Mouse (Mus musculus): ENCODE measurements around the gene Nr1i2.
"Not testable (repeated sequence)": the region's sequence is repeated elsewhere in the genome, so short reads cannot be mapped to it uniquely, and the experiment has no call there.

DNA sequence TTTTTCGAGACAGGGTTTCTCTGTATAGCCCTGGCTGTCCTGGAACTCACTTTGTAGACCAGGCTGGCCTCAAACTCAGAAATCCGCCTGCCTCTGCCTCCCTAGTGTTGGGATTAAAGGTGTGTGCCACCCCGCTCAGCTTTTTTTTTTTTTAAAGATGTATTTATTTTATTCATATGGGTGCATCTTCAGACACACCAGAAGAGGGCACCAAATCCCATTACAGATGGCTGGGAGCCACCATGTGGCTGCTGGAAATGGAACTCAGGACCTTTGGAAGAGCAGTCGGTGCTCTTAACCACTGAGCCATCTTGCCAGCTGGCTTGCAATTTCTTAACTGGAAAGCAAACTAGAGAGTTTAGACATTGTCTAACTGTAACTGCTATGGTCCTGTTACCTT, 43.5 kb upstream of the Nr1i2 start:
- TF ChIP-seq POLR2A (IDR thresholded peaks at IDR 0.05; ENCODE audit: control insufficient read depth, low read depth, low read length); CTCF (IDR thresholded peaks at IDR 0.05; ENCODE audit: control insufficient read depth, insufficient read depth, insufficient replicate concordance, low read depth, low read length): not testable (repeated sequence)

Measured in testis, adult 2 months (tissue).